Mouse (Mus musculus): Measurements from ENCODE around the gene Olfr96. TPM values are rescaled to one million over a fixed set of nuclear protein-coding genes. Genes with fewer than 3 reads are reported as not detected.
A peak's percentile ranks its signal among the peaks of the same experiment; 100 is the strongest.

The Olfr96 gene
- polyA plus RNA-seq (2015; fragmentation: Nextera tagmentation; extraction: Ambion mirVana): not detected in 2 replicates

DNA sequence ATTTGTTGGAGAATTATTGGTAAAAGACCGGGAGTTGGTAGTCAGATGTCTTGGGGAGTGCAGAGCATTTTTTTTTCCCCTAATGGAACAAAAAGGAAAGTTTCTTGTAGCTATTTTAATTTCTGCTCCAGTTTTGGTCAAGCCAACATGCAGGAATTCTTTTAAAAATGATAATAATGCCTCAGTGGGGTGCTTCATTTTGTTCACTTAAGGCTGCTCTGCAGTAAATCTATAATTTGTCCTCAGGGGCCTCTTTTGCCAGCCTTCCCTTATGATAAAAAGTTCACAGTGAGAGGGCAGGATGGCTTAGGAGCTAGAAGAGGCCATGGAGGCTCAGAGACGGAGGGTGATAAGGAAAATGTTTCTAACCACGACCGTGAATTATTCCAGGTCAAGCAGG lies at the start of gene Olfr96:
Olfr96 (plus strand) TSS at position 301 of the 400 bp plus-strand sequence.
- no peak within 1 kb of the TSS for H3K27ac ChIP-seq
- H3K9me3 ChIP-seq (replicated peaks; ENCODE audit: low read length): no peaks in the 10 kb centered on the region
- no peak within 1 kb of the TSS for H3K4me2 ChIP-seq (ENCODE audit: low read length)
- 65% methylated on average over 4 of the region's 4 CpGs for WGBS
- no peak for TF ChIP-seq CTCF (IDR thresholded peaks at IDR 0.05; ENCODE audit: low read depth)
- H3K4me3 ChIP-seq (replicated peaks; ENCODE audit: low read depth, low read length): no peak within 1 kb of the TSS
- ATAC-seq (replicated peaks; ENCODE audit: low FRiP score, low read depth) (no peak), DNase-seq (ENCODE audit: low spot score) (no peak)
- H3K4me1 ChIP-seq (replicated peaks; ENCODE audit: insufficient read depth, low read length): no peaks in the 10 kb centered on the region
- H3K27me3 ChIP-seq (ENCODE audit: insufficient read depth, low read length): no peaks in the 10 kb centered on the region
- no peak within 1 kb of the TSS for H3K9ac ChIP-seq (ENCODE audit: low read depth, low read length)
- no peaks in the 10 kb centered on the region for H3K36me3 ChIP-seq (ENCODE audit: insufficient read depth, low read length)

GRCm38 (mm10) chr17:37185474-37185873 lies 34.5 kb upstream of the Olfr96 start:
- no peak overlapping the region for H3K4me2 ChIP-seq (ENCODE audit: low read length)
- ATAC-seq (replicated peaks; ENCODE audit: low FRiP score, low read depth) (no peak), DNase-seq (ENCODE audit: low spot score) (no peak)
- no peak for TF ChIP-seq CTCF (IDR thresholded peaks at IDR 0.05; ENCODE audit: low read depth)
- no peak overlapping the region for H3K4me3 ChIP-seq (replicated peaks; ENCODE audit: low read depth, low read length)
- H3K27ac ChIP-seq: no peak overlapping the region
- H3K4me1 ChIP-seq (replicated peaks; ENCODE audit: insufficient read depth, low read length): no peaks in the 10 kb centered on the region
- H3K9ac ChIP-seq (ENCODE audit: low read depth, low read length): no peak overlapping the region
- H3K36me3 ChIP-seq (ENCODE audit: insufficient read depth, low read length): no peaks in the 10 kb centered on the region
- 36% methylated on average over 6 of the region's 6 CpGs for WGBS
- no peaks in the 10 kb centered on the region for H3K9me3 ChIP-seq (replicated peaks; ENCODE audit: low read length)
- H3K27me3 ChIP-seq (ENCODE audit: insufficient read depth, low read length): no peaks in the 10 kb centered on the region

DNA sequence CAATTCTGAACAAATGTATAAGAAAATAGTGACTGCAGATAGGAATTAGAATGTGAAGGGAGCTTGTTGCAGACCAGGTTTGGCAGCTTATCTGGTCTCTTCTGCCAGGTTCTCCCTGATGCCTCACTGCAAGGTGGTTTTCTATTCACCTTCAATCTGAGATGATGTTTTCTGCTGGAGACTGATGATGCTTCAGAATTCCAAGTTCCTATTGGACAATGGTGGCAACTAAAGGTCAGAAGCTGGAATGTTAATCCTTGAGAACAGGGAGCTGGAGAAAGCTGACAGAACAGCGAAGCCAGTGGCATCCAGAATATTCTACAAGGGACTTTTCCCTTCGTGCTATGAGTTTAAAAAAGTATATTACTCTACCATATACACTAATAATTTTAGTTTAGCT lies 29.2 kb upstream of the Olfr96 start:
- Histone ChIP-seq H3K4me2 (ENCODE audit: low read length) (no peak overlapping the region), H3K27me3 (ENCODE audit: insufficient read depth, low read length) (peaks cover 6% of the 10 kb centered on the region; the same call in 1 of the 2 replicates), H3K4me3 (replicated peaks; ENCODE audit: low read depth, low read length) (no peak overlapping the region), H3K9me3 (replicated peaks; ENCODE audit: low read length) (no peaks in the 10 kb centered on the region), H3K36me3 (ENCODE audit: insufficient read depth, low read length) (no peaks in the 10 kb centered on the region), H3K4me1 (replicated peaks; ENCODE audit: insufficient read depth, low read length) (no peaks in the 10 kb centered on the region), H3K9ac (ENCODE audit: low read depth, low read length) (no peak overlapping the region), H3K27ac (no peak overlapping the region)
- ATAC-seq (replicated peaks; ENCODE audit: low FRiP score, low read depth): peak; percentile 57
- peak; percentile 77 for DNase-seq (ENCODE audit: low spot score)
- no peak for TF ChIP-seq CTCF (IDR thresholded peaks at IDR 0.05; ENCODE audit: low read depth)
- 53% methylated on average over 2 of the region's 2 CpGs for WGBS

- Histone ChIP-seq H3K9ac (ENCODE audit: low read depth, low read length) (no peak overlapping the region), H3K4me3 (replicated peaks; ENCODE audit: low read depth, low read length) (no peak overlapping the region), H3K36me3 (ENCODE audit: insufficient read depth, low read length) (no peaks in the 10 kb centered on the region), H3K4me1 (replicated peaks; ENCODE audit: insufficient read depth, low read length) (no peaks in the 10 kb centered on the region), H3K9me3 (replicated peaks; ENCODE audit: low read length) (no peaks in the 10 kb centered on the region), H3K27me3 (ENCODE audit: insufficient read depth, low read length) (peaks cover 24% of the 10 kb centered on the region), H3K4me2 (ENCODE audit: low read length) (no peak overlapping the region), H3K27ac (no peak overlapping the region)
- DNase-seq (ENCODE audit: low spot score) (no peak), ATAC-seq (replicated peaks; ENCODE audit: low FRiP score, low read depth) (no peak)
- TF ChIP-seq CTCF (IDR thresholded peaks at IDR 0.05; ENCODE audit: low read depth): no peak
Measured at GRCm38 (mm10) chr17:37193032-37193431, 26.9 kb upstream of the Olfr96 start.

- Histone ChIP-seq H3K9me3 (replicated peaks; ENCODE audit: low read length) (no peaks in the 10 kb centered on the region), H3K27me3 (ENCODE audit: insufficient read depth, low read length) (peaks cover 24% of the 10 kb centered on the region), H3K36me3 (ENCODE audit: insufficient read depth, low read length) (no peaks in the 10 kb centered on the region), H3K4me2 (ENCODE audit: low read length) (no peak within 1 kb of the TSS), H3K4me1 (replicated peaks; ENCODE audit: insufficient read depth, low read length) (no peaks in the 10 kb centered on the region), H3K4me3 (replicated peaks; ENCODE audit: low read depth, low read length) (no peak within 1 kb of the TSS), H3K9ac (ENCODE audit: low read depth, low read length) (no peak within 1 kb of the TSS), H3K27ac (no peak within 1 kb of the TSS)
- TF ChIP-seq CTCF (IDR thresholded peaks at IDR 0.05; ENCODE audit: low read depth): no peak
- ATAC-seq (replicated peaks; ENCODE audit: low FRiP score, low read depth): no peak
- 86% methylated on average over 2 of the region's 2 CpGs for WGBS
- DNase-seq (ENCODE audit: low spot score): no peak
Measured at GRCm38 (mm10) chr17:37193656-37194055, 26.3 kb upstream of the Olfr96 start, which contains the start of gene Ubd. Gene Ubd (plus strand): TSS chr17:37193892.

DNA sequence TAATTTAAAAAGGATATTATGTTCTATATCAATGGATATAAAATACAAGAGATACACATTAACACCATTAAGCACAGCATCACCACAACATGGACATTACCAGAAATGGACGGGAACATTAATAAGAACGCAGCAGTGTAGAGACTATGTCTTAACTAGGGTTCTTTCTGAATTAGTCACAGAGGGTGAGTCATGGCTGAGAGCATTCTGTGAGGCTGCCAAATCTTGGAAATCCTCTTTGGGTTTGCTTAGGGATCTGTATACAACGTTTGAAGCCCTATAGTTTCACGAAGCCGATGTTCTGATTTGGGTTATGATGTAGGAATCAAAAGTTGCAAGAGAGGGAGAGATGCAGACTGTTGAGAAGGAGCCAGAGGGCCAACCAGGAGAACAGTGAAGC lies 25.2 kb upstream of the Olfr96 start:
- no peak for TF ChIP-seq CTCF (IDR thresholded peaks at IDR 0.05; ENCODE audit: low read depth)
- Histone ChIP-seq H3K27ac (no peak overlapping the region), H3K4me1 (replicated peaks; ENCODE audit: insufficient read depth, low read length) (no peaks in the 10 kb centered on the region), H3K4me2 (ENCODE audit: low read length) (no peak overlapping the region), H3K9me3 (replicated peaks; ENCODE audit: low read length) (no peaks in the 10 kb centered on the region), H3K36me3 (ENCODE audit: insufficient read depth, low read length) (no peaks in the 10 kb centered on the region), H3K4me3 (replicated peaks; ENCODE audit: low read depth, low read length) (no peak overlapping the region), H3K27me3 (ENCODE audit: insufficient read depth, low read length) (peaks cover 30% of the 10 kb centered on the region), H3K9ac (ENCODE audit: low read depth, low read length) (no peak overlapping the region)
- DNase-seq (ENCODE audit: low spot score) (no peak), ATAC-seq (replicated peaks; ENCODE audit: low FRiP score, low read depth) (no peak)
- 86% methylated on average over 5 of the region's 5 CpGs for WGBS
